Mouse (Mus musculus) kidney, adult 2 months (tissue): ENCODE measurements around the gene Cntn5.

Experiments
- CTCF ChIP-seq: fragments of 200-500 bp; conservative IDR thresholded peaks from 2 replicates; pipeline ENCODE4 v1.5.1; 2011; ENCODE audit warnings: low read depth, mild to moderate bottlenecking, control low read depth, low read length, moderate library complexity, mixed read lengths; ENCODE audit not compliant: insufficient read depth, insufficient read length
- POLR2A ChIP-seq: fragments of 200-500 bp; IDR thresholded peaks from one replicate; pipeline ENCODE4 v1.6.1; 2011; ENCODE audit warnings: low read depth, low read length, control low read depth

GRCm38 (mm10) chr9:10471484-10472125 lies 433.0 kb downstream of the Cntn5 start:
- TF ChIP-seq CTCF (no peak), POLR2A (no peak)
